Mouse (Mus musculus): ENCODE results near the gene Bcas3.

The Bcas3 gene

DNA sequence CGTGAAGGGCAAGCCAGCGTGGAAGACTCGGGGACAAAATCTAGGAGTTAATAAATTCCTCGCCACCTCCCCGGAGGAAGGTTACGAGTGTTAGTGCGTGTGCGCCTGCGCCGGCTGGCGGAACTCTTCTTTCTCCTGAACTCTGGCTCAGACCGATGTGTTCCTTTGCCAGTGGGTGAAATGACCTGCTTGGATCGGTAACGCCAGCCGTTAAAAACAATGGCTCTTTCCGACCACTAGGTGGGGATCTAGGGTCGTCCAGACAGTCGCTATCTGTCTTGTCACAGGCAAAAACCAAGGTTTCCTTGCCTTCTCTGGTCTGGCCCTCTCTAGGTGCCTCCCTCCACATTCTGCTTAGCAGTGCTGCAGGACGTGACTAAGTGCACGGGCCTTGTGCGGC is 496.1 kb downstream of the Bcas3 start:
- peak; percentile 66 to 73 for DNase-seq

DNA sequence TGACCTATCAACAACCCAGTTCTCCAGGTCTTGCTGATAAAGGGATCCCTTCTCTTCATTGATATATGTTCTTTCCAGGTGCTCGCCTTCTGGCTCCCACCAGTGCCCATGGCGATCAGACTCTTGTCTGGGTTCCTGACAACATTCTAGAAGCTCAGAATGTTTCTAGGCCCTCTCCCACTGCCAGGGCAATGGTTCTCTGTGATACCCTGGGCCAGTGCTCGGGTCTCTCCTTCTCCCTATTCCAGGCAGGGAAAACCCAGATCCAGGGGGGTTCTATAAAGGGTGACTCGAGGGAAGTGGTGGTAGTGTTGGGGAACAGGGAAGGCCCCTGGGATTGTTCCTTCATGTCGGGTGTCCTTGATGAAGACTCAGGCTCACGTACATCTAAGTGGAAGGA is 497.3 kb downstream of the Bcas3 start, which contains the start of gene Gm11444:
Gm11444 (minus strand) TSS at position 101 of the 400 bp plus-strand sequence.
- no peak for DNase-seq

DNA sequence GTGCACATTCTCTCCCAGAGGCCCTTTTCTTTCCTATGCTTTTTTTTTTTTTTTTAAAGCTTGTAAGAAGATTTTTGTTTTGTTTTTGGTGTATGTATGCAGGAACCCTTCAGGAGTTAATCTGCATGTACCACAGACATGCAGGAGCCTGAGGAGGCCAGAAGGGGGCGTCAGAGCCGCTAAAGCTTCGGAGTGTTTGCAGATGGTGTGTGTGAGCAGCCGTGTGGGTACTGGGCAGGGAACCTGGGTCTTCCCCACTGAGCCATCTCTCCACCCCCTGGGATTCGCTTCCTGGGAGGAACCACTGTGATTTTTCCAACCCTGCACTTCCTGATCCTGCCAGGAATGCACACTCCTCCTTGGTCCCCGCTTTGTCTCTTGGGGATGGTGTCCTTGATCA is 497.8 kb downstream of the Bcas3 start:
- no peak for DNase-seq

DNA sequence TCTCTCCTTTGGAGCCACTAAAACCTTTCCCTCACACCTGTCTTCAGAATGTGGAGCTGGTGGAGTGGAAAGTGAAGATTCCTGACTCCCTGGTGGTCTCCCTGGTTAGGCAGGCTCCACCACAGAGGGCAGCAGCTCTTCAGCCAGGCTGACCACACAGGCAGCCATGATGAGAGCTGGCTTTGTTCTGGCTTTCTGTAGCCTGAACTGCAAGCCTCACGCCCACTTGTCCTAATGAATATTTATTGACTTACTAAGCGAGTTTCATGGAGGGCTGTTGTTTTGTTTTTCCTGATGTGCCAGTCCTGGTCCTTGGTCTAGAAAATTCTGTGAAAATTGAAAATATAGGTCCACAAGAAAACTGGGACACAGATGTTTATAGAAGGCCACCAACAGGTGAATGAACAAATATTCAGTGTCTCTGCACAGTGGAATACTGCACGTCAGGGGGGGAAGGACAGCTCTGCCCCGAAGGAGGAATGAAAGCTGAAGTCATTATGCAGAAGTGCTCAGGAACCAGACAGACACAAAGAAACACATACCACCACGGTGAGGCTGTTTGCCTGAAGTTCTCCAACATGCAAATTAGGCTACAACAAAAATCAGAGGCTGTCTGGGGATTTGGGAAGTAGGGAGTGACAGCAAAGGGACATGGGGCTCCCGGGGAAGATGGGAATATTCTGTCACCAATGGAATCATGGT is 505.2 kb downstream of the Bcas3 start:
- DNase-seq = no peak

DNA sequence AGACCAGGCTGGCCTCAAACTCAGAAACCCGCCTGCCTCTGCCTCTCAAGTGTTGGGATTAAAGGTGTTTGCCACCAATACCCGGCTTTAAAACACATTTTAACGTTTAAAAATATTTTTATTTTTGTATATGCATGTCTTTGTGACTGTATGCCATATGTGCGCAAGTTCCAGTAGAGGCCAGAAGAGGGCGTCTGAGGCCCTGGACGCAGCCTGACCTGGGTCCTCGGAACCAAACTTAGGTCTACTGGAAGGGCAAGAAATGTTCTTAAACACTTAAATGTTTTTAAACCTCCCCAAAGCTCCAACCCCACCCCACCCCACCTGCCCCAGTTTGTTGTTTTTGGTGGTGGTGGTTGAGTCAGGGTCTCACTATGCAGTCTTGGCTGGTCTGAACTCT is 511.4 kb downstream of the Bcas3 start:
- DNase-seq = no peak

Data from cerebellum, postnatal 25 days (tissue).